Mouse (Mus musculus): ENCODE data around the gene Cacng4. TPM values are rescaled to one million over a fixed set of nuclear protein-coding genes. Genes with fewer than 3 reads are reported as not detected.

The Cacng4 gene
- total RNA-seq (2022) = not detected

GRCm38 (mm10) chr11:107794547-107795269, at the start of gene Cacng4:
TSS of gene Cacng4 (minus strand) at chr11:107794557.
- no peak for DNase-seq (ENCODE audit: low spot score in 2 of 2)

GRCm38 (mm10) chr11:107833351-107834040, 39.1 kb upstream of the Cacng4 start:
- DNase-seq (ENCODE audit: low spot score in 2 of 2) = no peak

GRCm38 (mm10) chr11:107817196-107817595, 22.8 kb upstream of the Cacng4 start:
- DNase-seq (ENCODE audit: low spot score in 2 of 2) = no peak

GRCm38 (mm10) chr11:107812941-107813648, 18.7 kb upstream of the Cacng4 start:
- DNase-seq (ENCODE audit: low spot score in 2 of 2) = no peak

- no peak for DNase-seq (ENCODE audit: low spot score in 2 of 2)
Measured at GRCm38 (mm10) chr11:107812429-107812828, 18.1 kb upstream of the Cacng4 start.

- DNase-seq (ENCODE audit: low spot score in 2 of 2) = no peak
Measured at GRCm38 (mm10) chr11:107808508-107808907, 14.2 kb upstream of the Cacng4 start.

- DNase-seq (ENCODE audit: low spot score in 2 of 2) = no peak
Measured at GRCm38 (mm10) chr11:107806058-107806457, 11.7 kb upstream of the Cacng4 start.

- no peak for DNase-seq (ENCODE audit: low spot score in 2 of 2)
Measured at GRCm38 (mm10) chr11:107801946-107802345, 7.6 kb upstream of the Cacng4 start.

- no peak for DNase-seq (ENCODE audit: low spot score in 2 of 2)
Measured at GRCm38 (mm10) chr11:107799331-107799730, 5.0 kb upstream of the Cacng4 start.

GRCm38 (mm10) chr11:107796346-107796745, 2.0 kb upstream of the Cacng4 start:
- no peak for DNase-seq (ENCODE audit: low spot score in 2 of 2)

- DNase-seq (ENCODE audit: low spot score in 2 of 2) = no peak
Measured at GRCm38 (mm10) chr11:107795384-107796035, 1.2 kb upstream of the Cacng4 start.

- no peak for DNase-seq (ENCODE audit: low spot score in 2 of 2)
Measured at GRCm38 (mm10) chr11:107794103-107794493, 259 bp downstream of the Cacng4 start.

- DNase-seq (ENCODE audit: low spot score in 2 of 2) = no peak
Measured at GRCm38 (mm10) chr11:107793200-107794102, 906 bp downstream of the Cacng4 start.

GRCm38 (mm10) chr11:107792136-107792535, 2.2 kb downstream of the Cacng4 start:
- DNase-seq (ENCODE audit: low spot score in 2 of 2) = no peak

GRCm38 (mm10) chr11:107785761-107786160, 8.6 kb downstream of the Cacng4 start:
- no peak for DNase-seq (ENCODE audit: low spot score in 2 of 2)

GRCm38 (mm10) chr11:107785288-107785687, 9.1 kb downstream of the Cacng4 start:
- no peak for DNase-seq (ENCODE audit: low spot score in 2 of 2)

- no peak for DNase-seq (ENCODE audit: low spot score in 2 of 2)
Measured at GRCm38 (mm10) chr11:107783861-107784754, 10.2 kb downstream of the Cacng4 start.

GRCm38 (mm10) chr11:107782591-107782990, 11.8 kb downstream of the Cacng4 start:
- DNase-seq (ENCODE audit: low spot score in 2 of 2) = no peak

- DNase-seq (ENCODE audit: low spot score in 2 of 2) = no peak
Measured at GRCm38 (mm10) chr11:107778859-107779258, 15.5 kb downstream of the Cacng4 start.

- DNase-seq (ENCODE audit: low spot score in 2 of 2) = no peak
Measured at GRCm38 (mm10) chr11:107777487-107777886, 16.9 kb downstream of the Cacng4 start.

Data from gastrocnemius, adult 8-10 months (tissue).